Mouse (Mus musculus): Measurements from ENCODE around the gene Rrp1.

GRCm38 (mm10) chr10:78355931-78356593, 56.8 kb downstream of the Rrp1 start:
- TF ChIP-seq NELFE (IDR thresholded peaks at IDR 0.05; ENCODE audit: low read depth, low read length) (no peak), TAL1 (IDR thresholded peaks at IDR 0.05; ENCODE audit: low read length) (no peak), RAD21 (IDR thresholded peaks at IDR 0.05; ENCODE audit: low read depth, low read length) (no peak), CTCF (IDR thresholded peaks at IDR 0.05 in 2 of 3, conservative IDR thresholded peaks at IDR 0.05 in 1 of 3; ENCODE audit: control insufficient read depth in 1 of 3, insufficient read depth in 1 of 3, low read depth in 2 of 3, low read length in 3 of 3, poor library complexity in 1 of 3, severe bottlenecking in 1 of 3) (no peak), TBP (IDR thresholded peaks at IDR 0.05; ENCODE audit: low read depth, low read length) (no peak), MAZ (IDR thresholded peaks at IDR 0.05; ENCODE audit: low read depth, low read length) (no peak), EP300 (IDR thresholded peaks at IDR 0.05; ENCODE audit: low read depth in 1 of 2, low read length in 2 of 2) (no peak), MEF2A (IDR thresholded peaks at IDR 0.05; ENCODE audit: extremely low read depth, insufficient replicate concordance, low read depth, low read length, poor library complexity, severe bottlenecking) (no peak), ZC3H11A (IDR thresholded peaks at IDR 0.05; ENCODE audit: low read depth, low read length) (no peak), SMC3 (IDR thresholded peaks at IDR 0.05; ENCODE audit: low read depth, low read length) (no peak)
